Mouse (Mus musculus) liver, adult (tissue): ENCODE results near the gene Tnfrsf4.

Experiments used
- GATA4 ChIP-seq: IDR thresholded peaks from 2 replicates; pipeline ENCODE4 v1.6.1; 2014; ENCODE audit warnings: mild to moderate bottlenecking, low read length; ENCODE audit not compliant: insufficient replicate concordance

Tnfrsf4 gene

DNA sequence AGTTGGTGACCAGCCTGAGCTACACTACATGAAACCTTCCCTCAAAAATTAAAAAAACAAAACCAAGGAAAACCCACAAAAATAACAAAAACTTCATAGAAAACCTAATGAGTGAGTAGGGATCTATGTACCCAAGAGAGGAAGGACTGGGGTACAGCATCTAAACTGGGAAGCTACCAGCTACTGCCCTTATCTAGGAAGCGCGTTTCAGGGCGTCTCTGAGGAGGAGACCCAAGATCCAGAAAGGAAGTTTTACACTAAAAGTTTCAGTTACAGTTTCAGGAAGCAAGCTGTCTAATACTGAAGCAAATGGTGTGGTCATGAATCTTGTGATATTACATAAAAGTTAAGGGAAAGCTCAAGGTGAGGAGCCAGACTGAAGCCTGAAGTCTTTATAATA is 36.1 kb downstream of the Tnfrsf4 start:
- no peak for TF ChIP-seq GATA4

DNA sequence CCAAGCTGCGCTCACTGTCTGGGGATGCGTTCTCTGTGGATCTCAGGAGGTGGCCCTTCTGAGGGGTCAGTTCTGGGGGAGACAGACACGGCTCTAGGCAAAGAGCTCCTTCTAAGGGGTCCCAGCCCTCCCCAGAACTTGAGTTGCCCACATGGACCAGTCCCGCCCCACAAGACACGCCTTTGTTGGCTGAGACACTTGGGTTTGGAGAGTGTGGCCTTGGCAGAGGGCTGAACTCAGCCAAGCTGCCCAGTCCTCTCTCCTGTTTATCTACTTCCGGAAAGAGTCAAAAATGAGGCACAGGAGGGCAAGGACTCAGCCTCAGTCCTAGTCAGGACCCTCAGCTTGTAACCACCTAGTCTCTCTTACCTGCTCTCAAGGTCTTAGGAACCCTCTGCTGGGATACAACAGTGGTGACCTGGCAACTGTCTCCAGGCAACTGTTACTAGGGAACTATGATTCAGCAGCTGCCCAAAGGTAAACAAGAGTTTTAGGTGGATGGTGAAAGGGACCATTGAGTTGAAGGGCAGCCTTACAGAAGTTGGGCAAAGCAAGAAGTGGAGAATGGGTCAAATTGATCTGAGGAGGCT is 36.8 kb downstream of the Tnfrsf4 start:
- no peak for TF ChIP-seq GATA4

DNA sequence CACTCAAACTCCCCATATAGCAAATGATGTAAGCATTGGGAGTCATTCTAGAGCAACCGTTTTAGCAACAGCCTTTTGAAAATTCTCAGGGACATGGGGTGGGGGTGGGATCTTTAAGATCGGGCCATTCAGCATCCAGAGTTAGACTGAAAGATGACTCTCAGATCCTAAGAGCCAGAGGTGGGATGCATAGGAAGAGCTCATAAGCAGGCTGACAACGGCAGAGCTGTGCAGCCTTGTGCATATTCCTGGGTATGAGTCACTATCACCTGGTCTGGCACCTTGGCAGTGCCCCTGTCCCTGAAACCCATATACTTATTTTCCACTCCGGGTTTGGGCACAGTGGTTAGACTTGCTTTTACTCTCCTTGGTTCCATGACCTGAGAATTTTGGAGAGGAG is 39.5 kb downstream of the Tnfrsf4 start:
- TF ChIP-seq GATA4: no peak

DNA sequence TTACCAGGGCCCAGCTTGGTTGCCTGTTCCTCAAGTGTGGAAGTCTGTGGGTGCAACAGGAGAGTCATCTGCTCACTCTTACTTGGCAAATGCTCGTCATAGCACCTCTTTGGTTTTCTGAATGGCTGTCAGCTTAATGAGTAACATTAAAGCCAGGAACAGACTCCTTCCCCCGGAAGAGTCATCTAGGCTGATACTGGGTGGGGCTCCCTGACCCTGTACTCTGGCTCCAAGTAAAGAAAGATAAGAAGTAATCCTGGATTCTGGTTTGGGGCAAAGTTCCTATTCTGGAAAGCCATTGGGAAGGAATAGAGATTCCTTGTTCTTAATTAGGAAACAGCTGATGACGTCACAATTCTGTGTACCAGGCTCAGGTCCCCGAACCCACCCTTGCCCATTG is 40.5 kb downstream of the Tnfrsf4 start:
- no peak for TF ChIP-seq GATA4

DNA sequence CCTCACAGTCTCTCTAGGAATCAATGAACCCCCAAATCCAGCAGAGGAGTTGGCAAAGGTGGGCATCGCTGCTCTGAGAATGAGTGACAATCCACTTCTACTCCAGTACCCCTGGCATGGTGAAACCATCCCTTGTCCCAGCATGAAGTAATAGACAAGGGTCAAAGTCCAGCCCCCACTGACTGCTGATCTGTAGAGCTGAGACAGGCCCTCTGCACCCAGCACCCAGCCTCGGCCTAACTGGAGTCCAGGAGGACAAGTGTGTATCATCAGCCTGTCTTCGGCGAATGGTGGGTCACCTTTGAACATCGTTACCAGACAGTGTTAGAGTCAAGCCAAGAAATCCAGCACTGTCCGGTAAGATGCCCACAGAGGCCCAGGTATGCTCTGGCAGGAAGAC is 41.0 kb downstream of the Tnfrsf4 start:
- no peak for TF ChIP-seq GATA4

DNA sequence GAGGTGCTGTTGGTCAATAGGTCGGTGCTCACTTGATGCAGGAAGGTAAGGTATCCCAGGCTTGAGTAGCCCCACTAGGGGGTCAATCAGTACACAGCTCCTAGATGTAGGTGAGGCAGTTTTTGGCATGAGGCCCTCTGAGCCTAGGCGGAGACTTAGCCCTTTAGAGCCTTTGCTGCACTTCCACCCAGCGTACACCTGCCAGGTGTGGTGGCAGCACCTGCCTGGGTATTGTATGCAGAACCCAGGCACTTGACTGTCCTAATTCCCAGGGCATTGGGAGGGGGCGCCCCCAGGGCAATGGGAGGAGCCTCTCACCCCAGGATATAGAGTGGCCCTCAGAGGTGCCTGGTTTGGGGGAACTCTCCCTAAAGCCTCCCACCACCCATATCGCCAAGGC is 41.5 kb downstream of the Tnfrsf4 start:
- TF ChIP-seq GATA4: no peak

DNA sequence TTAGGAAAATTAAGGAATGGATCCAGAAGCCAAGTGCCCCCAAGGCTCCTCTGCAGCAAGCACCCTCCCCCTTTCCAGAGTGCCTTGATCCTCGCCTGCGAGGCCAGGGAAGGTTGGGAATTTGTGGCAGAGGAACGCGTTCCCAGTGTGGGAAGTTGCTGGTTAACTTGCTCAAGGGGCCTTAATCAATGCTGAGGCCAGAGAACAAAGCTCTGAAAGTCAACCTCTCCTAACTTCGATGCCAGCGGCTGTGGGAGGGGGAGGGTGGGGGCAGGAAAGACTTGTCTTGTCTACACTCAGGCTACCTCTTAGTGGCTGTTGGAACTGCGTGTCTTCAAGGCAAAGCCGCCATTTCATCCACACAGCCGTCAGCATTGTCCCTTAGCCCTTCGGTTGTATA is 44.1 kb downstream of the Tnfrsf4 start:
- TF ChIP-seq GATA4: no peak

DNA sequence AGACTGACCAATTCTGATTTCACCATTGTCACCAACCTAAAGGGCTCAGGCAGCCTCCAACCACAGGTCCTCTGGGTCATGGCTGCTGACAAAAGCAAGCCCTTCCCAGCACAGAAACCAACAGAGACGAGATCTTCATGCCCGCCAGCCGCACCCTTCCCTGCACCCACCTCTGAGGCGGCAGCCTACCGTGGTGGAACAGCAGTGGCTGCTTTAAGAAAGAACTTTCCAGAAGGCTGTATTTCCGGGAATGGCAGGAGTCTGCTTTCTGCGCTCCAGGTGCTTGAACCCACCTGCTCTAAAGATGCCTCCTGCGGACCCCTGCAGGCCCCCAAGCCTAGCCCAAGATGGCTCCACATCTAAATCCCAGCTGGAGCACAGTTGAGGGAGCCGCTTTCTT is 45.2 kb downstream of the Tnfrsf4 start:
- TF ChIP-seq GATA4: no peak

DNA sequence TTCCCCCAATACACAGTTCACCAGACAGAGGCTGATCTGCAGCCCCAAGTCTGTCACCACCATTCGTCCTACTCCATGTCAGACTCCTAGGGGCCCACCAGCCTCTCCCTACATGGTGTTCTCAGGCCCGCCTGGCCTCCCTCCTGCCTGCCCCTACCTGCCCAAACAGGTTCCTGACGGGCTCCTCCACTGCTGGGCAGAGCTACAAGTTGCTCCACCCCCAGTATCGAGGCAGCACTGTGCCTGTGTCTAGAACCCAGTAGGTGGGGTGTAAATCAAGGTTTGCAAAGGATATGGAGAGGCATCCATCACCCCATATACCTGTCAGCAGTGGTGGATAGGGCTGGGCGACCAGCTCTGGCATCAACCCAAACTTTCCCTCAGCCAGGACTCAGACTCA is 45.6 kb downstream of the Tnfrsf4 start, which contains the start of gene Ttll10:
Ttll10 (minus strand) TSS at position 154 of the 400 bp plus-strand sequence.
- no peak for TF ChIP-seq GATA4

DNA sequence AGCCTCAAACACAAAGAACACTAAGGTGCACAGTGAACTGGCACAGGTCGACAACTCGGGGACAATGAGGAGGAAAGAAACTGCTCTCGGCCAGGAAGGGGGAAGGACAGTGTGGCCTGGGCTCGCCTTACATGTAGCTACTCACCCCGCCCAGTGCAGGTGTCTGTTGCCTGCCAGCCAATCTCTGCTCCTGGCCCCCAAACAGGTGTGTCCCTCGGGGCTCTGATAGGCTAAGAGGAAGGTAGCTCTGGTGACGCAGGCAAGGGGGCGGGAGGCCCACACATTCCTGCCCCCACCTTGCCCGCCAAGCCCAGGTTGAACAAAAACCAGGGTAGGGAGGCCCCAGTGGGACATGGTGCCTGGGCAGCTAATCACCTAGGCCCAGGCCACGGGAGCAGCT is 46.1 kb downstream of the Tnfrsf4 start:
- no peak for TF ChIP-seq GATA4

DNA sequence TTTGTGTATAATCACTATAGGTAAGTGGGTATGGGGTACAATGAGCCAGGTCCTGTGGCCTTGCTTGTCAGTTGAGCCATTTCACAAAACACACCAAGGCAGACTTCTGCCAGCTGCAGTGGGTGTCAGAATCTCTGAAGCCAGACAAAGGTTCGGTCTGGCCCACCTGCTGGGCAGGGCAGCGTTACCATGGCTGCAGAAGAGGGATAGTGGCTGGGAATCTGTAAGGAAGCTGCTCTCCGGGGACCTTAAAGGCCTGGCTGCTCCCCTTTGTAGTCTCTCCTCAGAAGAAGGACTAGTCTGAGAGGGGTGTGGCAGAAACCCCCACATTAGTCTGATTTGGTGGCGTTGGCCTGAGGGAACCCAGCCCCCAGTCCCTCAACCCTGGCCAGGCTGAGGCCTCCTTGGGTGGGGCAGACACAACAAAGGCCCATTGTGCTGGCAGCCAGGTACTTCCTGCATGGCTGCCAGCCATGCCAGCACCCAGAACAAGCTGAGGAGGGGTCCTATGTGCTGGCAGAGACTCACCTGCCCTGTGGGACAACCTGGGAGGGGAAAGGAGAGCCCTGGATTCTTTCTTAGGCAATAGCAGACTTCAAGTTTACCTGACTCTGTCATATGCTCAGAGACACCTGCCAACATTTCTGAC is 50.3 kb downstream of the Tnfrsf4 start:
- no peak for TF ChIP-seq GATA4

DNA sequence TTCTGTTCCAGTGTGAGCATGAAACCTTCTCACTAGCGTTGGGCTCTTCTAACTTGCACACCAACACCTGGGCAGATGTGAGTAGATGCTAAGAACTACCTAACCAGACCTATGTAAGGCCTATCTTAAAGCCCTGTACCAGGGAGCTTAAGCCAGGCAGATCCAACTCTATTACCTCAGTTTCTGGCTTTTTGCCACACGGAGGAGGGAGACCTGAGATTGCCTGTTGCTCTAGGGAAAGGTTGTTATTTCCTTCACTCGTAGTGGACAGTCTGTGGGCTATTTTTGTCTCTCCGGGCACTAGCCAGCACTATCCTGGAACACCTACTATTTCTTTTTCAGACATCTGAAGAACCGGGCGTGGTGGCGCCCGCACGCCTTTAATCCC is 50.9 kb downstream of the Tnfrsf4 start:
- TF ChIP-seq GATA4: no peak

DNA sequence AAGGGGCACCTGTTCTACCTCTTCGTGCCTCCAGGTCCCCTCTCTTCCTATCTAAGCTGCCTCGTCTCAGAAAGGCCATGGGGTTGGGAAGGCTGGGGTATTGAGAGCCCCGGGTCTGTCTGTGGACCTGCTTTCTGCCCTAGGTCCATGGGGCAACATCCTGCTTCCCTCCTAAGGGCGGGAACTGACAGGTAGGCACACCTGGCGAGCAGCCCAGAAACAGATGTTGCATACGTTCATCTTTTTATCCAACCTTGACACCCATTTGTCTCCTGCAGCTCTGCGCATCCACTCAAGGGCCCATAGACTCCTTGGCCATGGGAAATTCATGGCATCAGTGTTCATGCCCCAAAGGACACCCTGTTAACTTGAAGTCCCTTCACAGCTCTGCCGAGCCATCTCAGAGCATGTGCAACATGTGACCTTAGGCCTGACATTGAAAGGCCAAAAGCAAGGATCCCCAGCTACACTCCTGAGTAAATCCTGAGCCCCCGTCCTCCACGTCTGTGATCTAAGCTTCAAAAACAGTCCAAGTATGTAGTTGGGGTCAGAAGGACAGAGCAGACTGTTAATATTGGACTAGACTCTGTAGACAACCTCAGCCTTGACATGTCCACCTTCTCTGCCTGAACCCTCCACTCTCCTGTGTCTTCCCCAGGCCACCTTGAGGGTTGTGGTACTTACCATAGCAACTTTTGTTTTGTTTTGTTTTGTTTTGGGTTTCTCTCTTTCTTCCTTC is 51.7 kb downstream of the Tnfrsf4 start:
- TF ChIP-seq GATA4: no peak
